Mouse (Mus musculus) heart, embryonic 16.5 days (tissue): ENCODE results near the gene Sft2d1. TPM values are rescaled to one million over a fixed set of nuclear protein-coding genes. Genes with fewer than 3 reads are reported as not detected.

Experiments used
- ATAC-seq: fragments of 200-750 bp; cut with Nextera tagmentation; replicated peaks from 2 replicates; pipeline ENCODE4 v1.8.0; 2017; ENCODE audit warnings: moderate number of reproducible peaks; ENCODE audit not compliant: insufficient read depth, low FRiP score; ENCODE audit errors: extremely low read depth
- H3K27ac ChIP-seq: fragments of 300-500 bp; sonication (generic); 2 replicates; pipeline ENCODE4 v1.5.1; 2014; ENCODE audit warnings: mild to moderate bottlenecking, low read length, control low read depth, moderate library complexity
- H3K27me3 ChIP-seq: fragments of 300-500 bp; sonication (generic); 2 replicates; pipeline ENCODE4 v1.6.1; 2014; ENCODE audit warnings: low read length, mixed read lengths; ENCODE audit not compliant: control insufficient read depth, insufficient read depth
- H3K36me3 ChIP-seq: fragments of 300-500 bp; sonication (generic); 2 replicates; pipeline ENCODE4 v1.6.1; 2014; ENCODE audit not compliant: control insufficient read depth, insufficient read depth
- H3K4me1 ChIP-seq: fragments of 300-500 bp; sonication (generic); 2 replicates; pipeline ENCODE4 v1.6.1; 2014; ENCODE audit warnings: low read length, mixed read lengths; ENCODE audit not compliant: control insufficient read depth, insufficient read depth
- H3K4me2 ChIP-seq: fragments of 300-500 bp; sonication (generic); 2 replicates; pipeline ENCODE4 v1.6.1; 2014; ENCODE audit warnings: low read depth, mild to moderate bottlenecking, control low read depth, low read length
- H3K4me3 ChIP-seq: fragments of 300-500 bp; sonication (generic); 2 replicates; pipeline ENCODE4 v1.5.1; 2014; ENCODE audit warnings: mild to moderate bottlenecking, control low read depth, low read length
- H3K9ac ChIP-seq: fragments of 300-500 bp; sonication (generic); 2 replicates; pipeline ENCODE4 v1.6.1; 2014; ENCODE audit warnings: low read length, control low read depth
- H3K9me3 ChIP-seq: fragments of 300-500 bp; sonication (generic); replicated peaks from 2 replicates; pipeline ENCODE4 v1.6.1; 2016; ENCODE audit warnings: low read length; ENCODE audit not compliant: control insufficient read depth
- WGBS: fragments of 180-500 bp; shearing (Covaris S2); extraction: QIAGEN DNeasy Blood & Tissue Kit; methylation state at CpG from one replicate; pipeline ENCODE4 v1.1.7; 2014; 5-methylcytosine and 5-hydroxymethylcytosine counted together
- polyA plus RNA-seq: library from polyadenylated mRNA; unstranded; fragments of >200 nt; fragmentation: Nextera tagmentation; extraction: Ambion mirVana; gene quantifications from 2 replicates; pipeline ENCODE4 v1.2.1, GENCODE M21; 2015

Sft2d1 gene
- polyA plus RNA-seq, 1 experiment from 2014 or later = 53.6 TPM

DNA sequence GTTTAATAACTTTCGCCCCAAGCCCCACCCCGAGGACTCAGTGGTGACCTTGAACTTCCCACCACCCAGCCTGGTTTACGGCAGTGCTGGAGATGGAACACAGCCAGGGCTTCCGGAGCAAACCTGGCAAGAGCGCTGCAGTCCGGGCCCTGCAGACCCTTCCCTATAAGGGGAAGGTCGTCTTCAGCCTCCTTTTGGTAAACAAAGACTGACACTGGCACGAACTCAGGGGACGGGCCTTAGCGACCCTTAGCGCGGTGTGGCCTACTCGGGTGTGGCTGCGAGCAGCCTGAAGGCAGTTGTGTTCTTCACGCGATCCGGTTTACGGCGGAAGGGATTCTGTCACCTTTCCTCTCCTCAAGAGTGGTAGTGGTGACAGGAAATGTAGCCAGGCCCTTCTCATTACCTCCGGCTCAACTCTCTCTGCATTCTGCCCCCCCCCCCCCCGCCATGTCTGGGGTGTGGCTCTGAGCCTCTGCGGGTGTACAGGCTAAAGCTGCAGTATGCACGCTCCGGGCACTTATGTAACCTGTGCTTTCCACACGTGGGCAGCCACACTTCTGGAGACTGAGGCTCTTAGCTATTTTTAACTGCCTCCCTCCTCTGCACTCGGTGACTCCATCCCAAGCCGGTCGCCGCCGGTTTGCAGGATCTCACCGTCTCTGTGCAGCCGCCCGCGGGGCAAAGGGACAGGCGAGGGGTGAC, 27.9 kb upstream of the Sft2d1 start, which contains the start of gene Mpc1:
TSS of gene Mpc1 (plus strand) at position 84 of the 705 bp plus-strand sequence.
- ATAC-seq = peak; percentile 84
- Histone ChIP-seq H3K4me1 (peaks cover 8% of the 10 kb centered on the region), H3K9me3 (no peaks in the 10 kb centered on the region), H3K27ac (peak within 1 kb of the TSS; percentile 100), H3K4me3 (peak within 1 kb of the TSS; percentile 94), H3K27me3 (no peaks in the 10 kb centered on the region), H3K4me2 (peak within 1 kb of the TSS; percentile 95), H3K9ac (peak within 1 kb of the TSS; percentile 94), H3K36me3 (no peaks in the 10 kb centered on the region)
- WGBS = under 1% methylated on average over 35 of the region's 35 CpGs

DNA sequence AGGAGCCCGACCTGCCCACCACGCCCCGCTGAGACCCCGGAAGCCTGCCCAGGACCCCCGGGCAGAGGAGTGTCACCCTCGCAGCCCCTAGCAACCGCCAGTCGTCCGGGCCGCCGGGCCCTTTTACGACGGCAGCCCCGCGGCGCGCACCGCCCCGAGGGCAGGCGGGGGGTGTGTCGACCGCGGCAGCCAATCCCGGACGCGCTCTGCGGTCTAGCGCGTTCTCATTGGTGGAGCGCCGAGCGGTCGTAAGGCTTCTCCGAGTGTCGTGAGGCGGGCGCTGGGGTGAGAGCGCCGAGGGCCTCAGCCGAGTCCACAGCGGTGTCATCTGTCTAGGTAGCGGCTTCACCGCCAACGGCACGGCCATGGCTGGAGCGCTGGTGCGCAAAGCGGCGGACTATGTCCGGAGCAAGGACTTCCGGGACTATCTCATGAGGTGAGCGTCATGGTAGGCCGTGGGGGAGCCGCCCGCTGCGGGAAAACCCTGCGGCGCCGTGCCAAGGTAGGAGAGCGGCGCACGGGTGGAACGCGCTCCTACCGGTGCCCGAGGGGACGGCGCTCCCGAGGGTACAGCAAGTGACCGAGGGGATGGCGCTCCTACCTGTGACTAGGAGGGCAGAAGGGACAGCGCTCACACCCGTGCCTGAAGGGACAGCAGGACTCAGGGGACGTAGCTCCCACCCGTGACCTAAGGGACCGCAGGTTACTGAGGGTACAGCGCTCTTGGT, 27.2 kb upstream of the Sft2d1 start:
- peaks cover 8% of the 10 kb centered on the region for H3K4me1 ChIP-seq
- under 1% methylated on average over 77 of the region's 77 CpGs for WGBS
- H3K4me3 ChIP-seq = peak overlapping the region; percentile 94
- no peaks in the 10 kb centered on the region for H3K27me3 ChIP-seq
- peak overlapping the region; percentile 95 for H3K4me2 ChIP-seq
- peak overlapping the region; percentile 100 for H3K27ac ChIP-seq
- H3K9ac ChIP-seq = peak overlapping the region; percentile 94
- peak; percentile 97 for ATAC-seq
- H3K9me3 ChIP-seq = no peaks in the 10 kb centered on the region
- no peaks in the 10 kb centered on the region for H3K36me3 ChIP-seq

DNA sequence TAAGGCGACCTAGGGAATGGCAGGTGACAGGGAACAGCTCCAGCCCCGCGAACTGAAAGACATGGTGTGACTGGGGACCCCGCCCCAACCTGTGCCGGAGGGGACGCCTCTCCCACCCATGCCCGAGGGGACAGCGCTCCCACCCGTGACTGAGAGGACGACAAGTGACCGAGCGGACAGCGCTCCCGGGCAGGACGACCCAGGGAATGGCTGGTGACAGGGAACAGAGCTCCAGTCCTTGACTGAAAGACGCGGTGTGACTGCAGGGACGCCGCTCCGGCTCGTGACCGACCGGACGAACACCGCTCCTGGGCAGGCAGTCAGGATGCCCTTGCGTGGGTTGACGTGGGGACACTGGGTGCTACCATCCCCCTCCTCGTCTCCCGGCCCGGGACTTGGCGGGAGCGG, 26.6 kb upstream of the Sft2d1 start:
- no peaks in the 10 kb centered on the region for H3K27me3 ChIP-seq
- peaks cover 1% of the 10 kb centered on the region for H3K9me3 ChIP-seq
- H3K9ac ChIP-seq = peak overlapping the region; percentile 94
- 0% methylated on average over 32 of the region's 32 CpGs for WGBS
- H3K4me3 ChIP-seq = peak overlapping the region; percentile 94
- ATAC-seq = 0 out of 2 replicates have a peak, but pooled peaks have one; percentile 0
- H3K4me2 ChIP-seq = peak overlapping the region; percentile 95
- H3K4me1 ChIP-seq = peaks cover 8% of the 10 kb centered on the region
- peak overlapping the region; percentile 100 for H3K27ac ChIP-seq
- peaks cover 4% of the 10 kb centered on the region for H3K36me3 ChIP-seq

DNA sequence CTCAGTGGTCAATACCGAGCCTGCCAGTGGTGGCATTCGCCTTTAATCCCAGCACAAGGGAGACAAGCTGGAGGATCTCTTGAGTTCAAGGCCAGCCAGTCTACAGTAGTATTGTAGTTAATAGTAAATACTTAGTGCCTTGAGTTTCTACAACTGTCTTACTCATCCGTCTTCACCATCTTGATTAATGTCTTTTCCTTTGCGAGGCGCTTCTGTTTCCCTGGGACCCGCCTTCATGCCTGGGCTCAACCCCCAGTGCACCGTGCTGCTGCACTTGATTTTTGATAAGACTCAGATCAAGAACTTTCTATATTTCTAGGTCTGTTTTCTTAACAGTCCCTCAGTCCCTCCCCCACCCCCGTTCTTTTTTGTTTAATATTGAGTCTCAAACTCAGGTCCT, 25.8 kb upstream of the Sft2d1 start:
- peaks cover 8% of the 10 kb centered on the region for H3K4me1 ChIP-seq
- peaks cover 10% of the 10 kb centered on the region for H3K36me3 ChIP-seq
- peak overlapping the region; percentile 95 for H3K4me2 ChIP-seq
- no peaks in the 10 kb centered on the region for H3K27me3 ChIP-seq
- no peak for ATAC-seq
- 40% methylated on average over 8 of the region's 8 CpGs for WGBS
- H3K9me3 ChIP-seq = peaks cover 4% of the 10 kb centered on the region
- H3K27ac ChIP-seq = no peak overlapping the region
- H3K9ac ChIP-seq = peak overlapping the region; percentile 94
- peak overlapping the region; percentile 94 for H3K4me3 ChIP-seq

DNA sequence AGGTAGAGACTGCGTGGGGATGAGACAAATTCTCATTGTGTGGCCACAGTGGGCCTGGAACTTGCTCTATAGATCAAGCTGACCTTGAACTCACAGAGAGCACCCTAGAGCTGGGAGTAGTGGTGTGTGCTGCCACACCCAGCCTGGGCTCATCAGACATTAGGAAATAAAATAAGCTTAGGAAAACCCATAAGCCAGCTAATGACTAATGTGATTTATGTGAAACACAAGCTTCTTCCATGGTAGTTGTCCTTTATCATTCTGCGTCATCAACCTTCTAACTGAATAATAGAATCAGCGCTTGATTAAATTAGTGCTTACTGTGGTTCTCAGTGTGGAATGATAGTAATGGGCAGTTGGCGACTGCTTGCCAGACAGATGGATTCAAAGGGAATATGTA, 23.9 kb upstream of the Sft2d1 start:
- WGBS = 87% methylated on average over 4 of the region's 4 CpGs
- no peak for ATAC-seq
- H3K27ac ChIP-seq = no peak overlapping the region
- peaks cover 4% of the 10 kb centered on the region for H3K9me3 ChIP-seq
- no peak overlapping the region for H3K4me3 ChIP-seq
- no peaks in the 10 kb centered on the region for H3K27me3 ChIP-seq
- no peak overlapping the region for H3K4me2 ChIP-seq
- H3K9ac ChIP-seq = no peak overlapping the region
- H3K4me1 ChIP-seq = peaks cover 8% of the 10 kb centered on the region
- H3K36me3 ChIP-seq = peaks cover 13% of the 10 kb centered on the region

DNA sequence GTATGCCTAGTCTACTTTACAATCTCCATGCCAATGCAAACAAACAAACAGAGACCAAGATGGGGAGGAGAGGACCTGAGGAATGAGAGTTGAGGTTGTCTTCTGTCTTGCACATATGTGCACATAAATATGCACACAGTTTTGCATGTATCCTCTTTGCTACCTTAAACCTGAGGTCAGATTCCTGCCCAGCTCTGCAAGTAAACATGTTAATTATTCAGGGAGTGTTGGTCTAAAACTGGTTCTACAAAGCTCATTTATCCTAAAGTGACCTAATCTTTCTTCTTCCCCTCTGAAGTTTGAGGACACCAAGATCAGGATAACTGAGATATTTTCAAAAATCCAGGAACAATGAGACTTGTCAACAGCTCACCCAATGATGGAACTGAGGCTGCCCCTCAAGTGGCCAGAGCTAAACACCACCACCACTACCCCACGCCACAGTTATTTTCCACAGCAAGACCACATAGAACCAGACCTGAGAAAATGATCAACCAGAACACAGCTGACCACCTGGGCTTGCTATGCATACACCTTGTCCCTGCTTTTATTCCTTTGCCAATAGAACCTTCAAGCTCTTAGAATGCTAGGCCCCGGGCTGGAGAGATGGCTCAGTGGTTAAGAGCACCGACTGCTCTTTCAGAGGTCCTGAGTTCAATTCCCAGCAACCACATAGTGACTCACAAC, 20.8 kb upstream of the Sft2d1 start:
- peaks cover 4% of the 10 kb centered on the region for H3K9me3 ChIP-seq
- no peak overlapping the region for H3K4me2 ChIP-seq
- 92% methylated on average over 3 of the region's 3 CpGs for WGBS
- H3K27ac ChIP-seq = no peak overlapping the region
- no peak overlapping the region for H3K4me3 ChIP-seq
- no peak overlapping the region for H3K9ac ChIP-seq
- H3K4me1 ChIP-seq = peaks cover 2% of the 10 kb centered on the region
- ATAC-seq = no peak
- peaks cover 16% of the 10 kb centered on the region for H3K36me3 ChIP-seq
- no peaks in the 10 kb centered on the region for H3K27me3 ChIP-seq

DNA sequence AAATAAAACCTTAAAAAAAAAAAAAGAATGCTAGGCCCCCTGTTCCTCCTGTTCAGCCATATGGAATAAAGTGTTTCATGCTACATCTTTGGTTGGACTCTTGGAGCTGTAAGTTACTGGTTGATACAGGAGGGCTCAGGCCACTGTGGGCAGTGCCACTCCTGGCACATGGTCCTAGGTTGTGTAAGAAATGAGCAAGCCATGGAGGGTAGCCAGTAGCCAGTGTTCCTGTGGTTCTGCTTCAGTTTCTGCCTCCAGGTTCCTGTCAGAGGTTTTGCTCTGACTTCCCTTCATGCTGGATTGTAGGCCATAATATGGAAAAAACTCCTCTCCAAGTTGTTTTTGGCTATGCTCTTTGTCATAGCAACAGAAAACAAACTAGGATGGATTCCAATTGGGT, 20.2 kb upstream of the Sft2d1 start:
- Histone ChIP-seq H3K4me3 (no peak overlapping the region), H3K4me1 (no peaks in the 10 kb centered on the region), H3K27ac (no peak overlapping the region), H3K27me3 (no peaks in the 10 kb centered on the region), H3K9ac (no peak overlapping the region), H3K36me3 (peaks cover 21% of the 10 kb centered on the region), H3K9me3 (peaks cover 4% of the 10 kb centered on the region), H3K4me2 (no peak overlapping the region)
- no peak for ATAC-seq

DNA sequence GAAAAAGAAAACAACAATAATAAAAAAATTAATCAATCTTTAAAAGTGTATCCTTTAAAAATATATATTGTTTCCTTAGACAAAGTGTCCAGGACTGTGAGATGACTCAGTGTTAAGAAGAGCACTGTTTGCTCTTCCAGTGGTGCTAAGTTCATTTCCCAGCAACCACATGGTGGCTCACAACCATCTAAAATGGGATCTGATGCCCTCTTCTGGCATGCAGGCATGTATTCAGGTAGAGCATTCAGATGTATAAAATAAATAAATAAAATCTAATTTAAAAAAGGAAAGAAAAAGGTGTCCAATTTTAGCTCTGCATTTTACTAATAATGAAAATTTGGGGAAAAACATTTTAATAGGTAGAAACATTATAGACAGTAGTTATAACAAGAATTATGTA, 15.1 kb upstream of the Sft2d1 start:
- Histone ChIP-seq H3K9ac (no peak overlapping the region), H3K4me1 (no peaks in the 10 kb centered on the region), H3K27me3 (no peaks in the 10 kb centered on the region), H3K4me2 (no peak overlapping the region), H3K27ac (no peak overlapping the region), H3K4me3 (no peak overlapping the region), H3K36me3 (peaks cover 14% of the 10 kb centered on the region), H3K9me3 (no peaks in the 10 kb centered on the region)
- ATAC-seq = no peak
